Mouse (Mus musculus): ENCODE results near the gene Khk. TPM values are rescaled to one million over a fixed set of nuclear protein-coding genes. Genes with fewer than 3 reads are reported as not detected.

Khk gene
- total and polyA plus RNA-seq, 3 experiments: 20.2 to 43.4 (median 29.8) TPM

DNA sequence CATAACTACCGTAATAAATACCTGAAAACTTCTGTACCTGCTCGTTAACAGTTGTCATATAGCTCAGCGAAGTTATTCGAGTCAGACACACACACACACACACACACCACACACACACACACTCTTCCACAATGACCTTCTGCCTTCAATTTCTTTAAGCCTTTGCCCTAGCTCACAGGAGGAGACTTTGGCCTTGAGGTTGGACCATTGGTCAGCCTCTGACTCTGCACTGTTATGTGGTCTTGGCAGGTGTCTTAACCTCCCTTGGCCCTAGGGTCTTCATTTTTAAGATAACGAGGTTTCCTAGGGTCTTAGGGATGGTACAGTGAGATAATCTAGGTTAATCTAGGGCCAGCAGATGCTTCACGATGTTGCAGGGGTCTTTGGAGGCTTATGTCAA lies 23.1 kb downstream of the Khk start:
- Histone ChIP-seq H3K9me3 (replicated peaks) (no peaks in the 10 kb centered on the region), H3K27me3 (ENCODE audit: insufficient read depth, low read length) (peaks cover 30% of the 10 kb centered on the region), H3K4me1 (ENCODE audit: insufficient read depth, low read depth, low read length) (peaks cover 14% of the 10 kb centered on the region), H3K4me3 (ENCODE audit: low read depth, low read length) (no peak overlapping the region), H3K36me3 (replicated peaks) (no peaks in the 10 kb centered on the region)
- DNase-seq (ENCODE audit: low spot score) (no peak), ATAC-seq (ENCODE audit: extremely low read depth, insufficient number of reproducible peaks, low FRiP score, poor library complexity, severe bottlenecking) (no peak)
- TF ChIP-seq TAL1 (conservative IDR thresholded peaks at IDR 0.05; ENCODE audit: low read depth, low read length) (no peak), GATA2 (IDR thresholded peaks at IDR 0.05; ENCODE audit: borderline replicate concordance, low read depth, low read length) (no peak), CTCF (IDR thresholded peaks at IDR 0.05; ENCODE audit: low read depth, low read length) (no peak), POLR2AphosphoS5 (IDR thresholded peaks at IDR 0.05; ENCODE audit: insufficient replicate concordance, low read depth, low read length) (no peak), GATA1 (IDR thresholded peaks at IDR 0.05; ENCODE audit: borderline replicate concordance, low read length) (no peak)

- Histone ChIP-seq H3K36me3 (replicated peaks) (no peaks in the 10 kb centered on the region), H3K4me3 (ENCODE audit: low read depth, low read length) (no peak within 1 kb of the TSS), H3K9me3 (replicated peaks) (no peaks in the 10 kb centered on the region), H3K4me1 (ENCODE audit: insufficient read depth, low read depth, low read length) (peaks cover 18% of the 10 kb centered on the region), H3K27me3 (ENCODE audit: insufficient read depth, low read length) (peaks cover 28% of the 10 kb centered on the region)
- no peak for TF ChIP-seq TAL1 (conservative IDR thresholded peaks at IDR 0.05; ENCODE audit: low read depth, low read length)
- DNase-seq (ENCODE audit: low spot score) (no peak), ATAC-seq (ENCODE audit: extremely low read depth, insufficient number of reproducible peaks, low FRiP score, poor library complexity, severe bottlenecking) (no peak)
These were observed 23.9 kb downstream of the Khk start, which contains the start of gene Cgref1 for GRCm38 (mm10) chr5:30944956-30945781. Gene Cgref1, minus strand, starts transcription at chr5:30945591.

GRCm38 (mm10) chr5:30948620-30949019 lies 27.4 kb downstream of the Khk start:
- ATAC-seq (ENCODE audit: extremely low read depth, insufficient number of reproducible peaks, low FRiP score, poor library complexity, severe bottlenecking): no peak
- DNase-seq (ENCODE audit: low spot score): no peak
- TF ChIP-seq TAL1 (conservative IDR thresholded peaks at IDR 0.05; ENCODE audit: low read depth, low read length): no peak
- TF ChIP-seq CTCF (IDR thresholded peaks at IDR 0.05; ENCODE audit: low read depth, low read length): no peak
- TF ChIP-seq GATA2 (IDR thresholded peaks at IDR 0.05; ENCODE audit: borderline replicate concordance, low read depth, low read length): no peak
- Histone ChIP-seq H3K4me1 (ENCODE audit: insufficient read depth, low read depth, low read length) (peaks cover 38% of the 10 kb centered on the region), H3K27me3 (ENCODE audit: insufficient read depth, low read length) (peaks cover 21% of the 10 kb centered on the region), H3K4me3 (ENCODE audit: low read depth, low read length) (no peak overlapping the region), H3K36me3 (replicated peaks) (peaks cover 26% of the 10 kb centered on the region), H3K9me3 (replicated peaks) (no peaks in the 10 kb centered on the region)

DNA sequence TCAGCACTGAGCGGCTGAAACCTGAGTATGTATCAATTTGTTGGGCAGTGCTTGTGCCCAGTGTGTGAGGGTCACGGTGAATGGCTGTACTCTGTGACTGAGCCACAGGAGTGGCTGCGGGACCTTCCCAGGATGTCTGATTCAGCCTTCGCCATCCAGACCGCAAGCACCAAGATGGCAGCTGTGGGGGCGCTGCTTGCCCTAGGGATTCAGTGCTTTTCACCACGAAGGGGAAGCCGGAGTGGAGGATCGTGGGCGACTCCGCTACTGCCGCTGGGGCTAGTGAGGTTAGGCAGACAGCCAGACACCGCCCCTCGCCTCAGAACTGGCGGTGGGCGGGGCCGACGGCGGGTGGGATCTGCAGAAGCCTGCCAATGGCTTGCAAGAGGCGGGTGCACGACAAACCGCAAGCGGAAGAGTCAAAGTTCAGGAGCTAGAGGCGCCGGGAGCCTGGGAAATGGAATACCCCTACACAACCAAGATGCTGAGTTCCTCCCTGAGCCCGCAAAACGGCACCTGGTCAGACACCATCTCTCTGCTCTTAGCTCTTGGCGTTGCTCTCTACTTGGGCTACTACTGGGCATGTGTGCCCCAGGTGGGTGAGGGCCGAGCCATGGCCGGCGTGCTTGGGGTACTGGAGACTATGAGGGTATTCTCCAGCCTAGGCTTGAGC lies 28.6 kb downstream of the Khk start:
- H3K4me3 ChIP-seq (ENCODE audit: low read depth, low read length): peak overlapping the region; percentile 75
- peak; percentile 95 for DNase-seq (ENCODE audit: low spot score)
- ATAC-seq (ENCODE audit: extremely low read depth, insufficient number of reproducible peaks, low FRiP score, poor library complexity, severe bottlenecking): peak; percentile 92
- H3K36me3 ChIP-seq (replicated peaks): peaks cover 38% of the 10 kb centered on the region
- no peaks in the 10 kb centered on the region; the same call in 1 of the 2 replicates for H3K9me3 ChIP-seq (replicated peaks)
- peaks cover 15% of the 10 kb centered on the region for H3K27me3 ChIP-seq (ENCODE audit: insufficient read depth, low read length)
- no peak for TF ChIP-seq POLR2AphosphoS5 (IDR thresholded peaks at IDR 0.05; ENCODE audit: insufficient replicate concordance, low read depth, low read length)
- no peak for TF ChIP-seq TAL1 (conservative IDR thresholded peaks at IDR 0.05; ENCODE audit: low read depth, low read length)
- TF ChIP-seq GATA2 (IDR thresholded peaks at IDR 0.05; ENCODE audit: borderline replicate concordance, low read depth, low read length): no peak
- TF ChIP-seq GATA1 (IDR thresholded peaks at IDR 0.05; ENCODE audit: borderline replicate concordance, low read length): no peak
- TF ChIP-seq CTCF (IDR thresholded peaks at IDR 0.05; ENCODE audit: low read depth, low read length): no peak
- H3K4me1 ChIP-seq (ENCODE audit: insufficient read depth, low read depth, low read length): peaks cover 40% of the 10 kb centered on the region

DNA sequence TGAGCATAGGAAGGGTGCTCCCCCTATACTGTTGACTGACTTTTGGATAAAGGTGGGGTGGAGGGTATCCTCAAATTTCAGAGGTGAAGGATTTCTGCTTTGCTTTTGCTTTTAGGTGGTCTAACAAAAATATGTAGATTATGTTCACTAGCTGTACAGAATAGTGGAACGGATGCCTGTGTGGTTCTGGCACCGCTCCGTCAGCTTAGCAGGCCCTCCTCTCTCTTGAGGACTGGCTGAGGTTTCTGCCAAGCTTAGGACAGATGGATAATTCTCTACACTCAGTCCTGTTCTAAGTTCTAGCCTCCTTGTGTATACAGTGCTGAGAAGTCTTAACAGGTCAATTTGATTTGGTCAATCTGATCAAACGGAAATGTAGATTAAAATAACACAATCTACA lies 29.2 kb downstream of the Khk start:
- Histone ChIP-seq H3K27me3 (ENCODE audit: insufficient read depth, low read length) (peaks cover 9% of the 10 kb centered on the region), H3K4me1 (ENCODE audit: insufficient read depth, low read depth, low read length) (peaks cover 39% of the 10 kb centered on the region), H3K36me3 (replicated peaks) (peaks cover 44% of the 10 kb centered on the region), H3K9me3 (replicated peaks) (peaks cover 3% of the 10 kb centered on the region), H3K4me3 (ENCODE audit: low read depth, low read length) (peak overlapping the region; percentile 75)
- TF ChIP-seq CTCF (IDR thresholded peaks at IDR 0.05; ENCODE audit: low read depth, low read length) (no peak), GATA2 (IDR thresholded peaks at IDR 0.05; ENCODE audit: borderline replicate concordance, low read depth, low read length) (no peak), GATA1 (IDR thresholded peaks at IDR 0.05; ENCODE audit: borderline replicate concordance, low read length) (no peak), TAL1 (conservative IDR thresholded peaks at IDR 0.05; ENCODE audit: low read depth, low read length) (no peak)
- DNase-seq (ENCODE audit: low spot score) (no peak), ATAC-seq (ENCODE audit: extremely low read depth, insufficient number of reproducible peaks, low FRiP score, poor library complexity, severe bottlenecking) (no peak)

DNA sequence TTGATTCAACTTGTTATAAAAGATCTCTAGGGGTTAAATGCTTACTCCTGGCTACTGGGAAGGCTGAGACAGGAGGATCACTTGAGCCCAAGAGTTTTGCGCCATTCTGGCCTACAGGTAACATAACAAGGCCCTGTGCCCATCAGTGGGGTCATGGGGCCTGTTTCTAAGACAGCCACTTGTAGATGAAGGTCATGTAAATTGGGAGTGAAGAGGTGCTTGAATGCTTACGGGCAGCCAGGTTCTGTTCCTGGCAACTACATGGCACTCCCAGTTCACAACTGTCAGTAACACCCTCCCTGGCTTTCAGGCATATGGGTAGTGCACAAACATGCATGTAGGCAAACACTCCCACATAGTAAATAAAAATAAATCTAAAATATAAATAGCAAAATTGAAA lies 29.7 kb downstream of the Khk start:
- no peak overlapping the region for H3K4me3 ChIP-seq (ENCODE audit: low read depth, low read length)
- peaks cover 38% of the 10 kb centered on the region for H3K4me1 ChIP-seq (ENCODE audit: insufficient read depth, low read depth, low read length)
- no peak for ATAC-seq (ENCODE audit: extremely low read depth, insufficient number of reproducible peaks, low FRiP score, poor library complexity, severe bottlenecking)
- no peak for DNase-seq (ENCODE audit: low spot score)
- peaks cover 49% of the 10 kb centered on the region for H3K36me3 ChIP-seq (replicated peaks)
- H3K27me3 ChIP-seq (ENCODE audit: insufficient read depth, low read length): peaks cover 5% of the 10 kb centered on the region
- peaks cover 8% of the 10 kb centered on the region for H3K9me3 ChIP-seq (replicated peaks)
- no peak for TF ChIP-seq GATA1 (IDR thresholded peaks at IDR 0.05; ENCODE audit: borderline replicate concordance, low read length)
- no peak for TF ChIP-seq TAL1 (conservative IDR thresholded peaks at IDR 0.05; ENCODE audit: low read depth, low read length)
- no peak for TF ChIP-seq GATA2 (IDR thresholded peaks at IDR 0.05; ENCODE audit: borderline replicate concordance, low read depth, low read length)
- TF ChIP-seq POLR2AphosphoS5 (IDR thresholded peaks at IDR 0.05; ENCODE audit: insufficient replicate concordance, low read depth, low read length): no peak
- TF ChIP-seq CTCF (IDR thresholded peaks at IDR 0.05; ENCODE audit: low read depth, low read length): no peak
